Mouse (Mus musculus): ENCODE measurements around the gene Xxylt1. TPM values are rescaled to one million over a fixed set of nuclear protein-coding genes. Genes with fewer than 3 reads are reported as not detected.

Gene Xxylt1
- total RNA-seq, 2 experiments from 2014 or later = 22.2 to 22.6 TPM

GRCm38 (mm10) chr16:31035235-31035634 lies 46.0 kb downstream of the Xxylt1 start:
- intact Hi-C loops (cut with DNase I) = no loop called here
- DNase-seq (ENCODE audit: extremely low spot score in 1 of 2, low spot score in 2 of 2) = no peak

- intact Hi-C loops (cut with DNase I) = no loop called here
- DNase-seq (ENCODE audit: extremely low spot score in 1 of 2, low spot score in 2 of 2) = no peak
These were observed 47.2 kb downstream of the Xxylt1 start for GRCm38 (mm10) chr16:31034051-31034450.

GRCm38 (mm10) chr16:31029739-31030485 lies 51.3 kb downstream of the Xxylt1 start:
- intact Hi-C loops (cut with DNase I) = no loop called here
- peak in 1 of 2 experiments; percentile 49 for DNase-seq (ENCODE audit: extremely low spot score in 1 of 2, low spot score in 2 of 2)

- intact Hi-C loops (cut with DNase I) = no loop called here
- DNase-seq (ENCODE audit: extremely low spot score in 1 of 2, low spot score in 2 of 2) = no peak
These were observed 53.6 kb downstream of the Xxylt1 start for GRCm38 (mm10) chr16:31027675-31028074.

GRCm38 (mm10) chr16:31025516-31025915 lies 55.7 kb downstream of the Xxylt1 start:
- DNase-seq (ENCODE audit: extremely low spot score in 1 of 2, low spot score in 2 of 2) = no peak
- intact Hi-C loops (cut with DNase I) = no loop called here

GRCm38 (mm10) chr16:31024997-31025396 lies 56.2 kb downstream of the Xxylt1 start:
- intact Hi-C loops (cut with DNase I) = no loop called here
- DNase-seq (ENCODE audit: extremely low spot score in 1 of 2, low spot score in 2 of 2) = no peak

GRCm38 (mm10) chr16:31024221-31024620 lies 57.0 kb downstream of the Xxylt1 start:
- no peak for DNase-seq (ENCODE audit: extremely low spot score in 1 of 2, low spot score in 2 of 2)
- intact Hi-C loops (cut with DNase I) = no loop called here

- intact Hi-C loops (cut with DNase I) = no loop called here
- DNase-seq (ENCODE audit: extremely low spot score in 1 of 2, low spot score in 2 of 2) = no peak
These were observed 57.4 kb downstream of the Xxylt1 start for GRCm38 (mm10) chr16:31023803-31024202.

GRCm38 (mm10) chr16:31022287-31022686 lies 58.9 kb downstream of the Xxylt1 start:
- no peak for DNase-seq (ENCODE audit: extremely low spot score in 1 of 2, low spot score in 2 of 2)
- intact Hi-C loops (cut with DNase I) = no loop called here

GRCm38 (mm10) chr16:31019514-31019913 lies 61.7 kb downstream of the Xxylt1 start:
- DNase-seq (ENCODE audit: extremely low spot score in 1 of 2, low spot score in 2 of 2) = peak in 1 of 2 experiments; percentile 27
- intact Hi-C loops (cut with DNase I) = no loop called here

- no peak for DNase-seq (ENCODE audit: extremely low spot score in 1 of 2, low spot score in 2 of 2)
- intact Hi-C loops (cut with DNase I) = no loop called here
These were observed 63.4 kb downstream of the Xxylt1 start for GRCm38 (mm10) chr16:31017687-31018413.

- DNase-seq (ENCODE audit: extremely low spot score in 1 of 2, low spot score in 2 of 2) = no peak
- intact Hi-C loops (cut with DNase I) = no loop called here
These were observed 64.6 kb downstream of the Xxylt1 start for GRCm38 (mm10) chr16:31016669-31017068.

- intact Hi-C loops (cut with DNase I) = no loop called here
These were observed 65.1 kb downstream of the Xxylt1 start for GRCm38 (mm10) chr16:31016169-31016568.

GRCm38 (mm10) chr16:31015271-31015670 lies 66.0 kb downstream of the Xxylt1 start:
- no peak for DNase-seq (ENCODE audit: extremely low spot score in 1 of 2, low spot score in 2 of 2)
- intact Hi-C loops (cut with DNase I) = no loop called here

More at GRCm38 (mm10) chr16:31016169-31016568, 65.1 kb downstream of the Xxylt1 start:
- no peak for DNase-seq (ENCODE audit: extremely low spot score in 1 of 2, low spot score in 2 of 2)

GRCm38 (mm10) chr16:31012236-31012635 lies 69.0 kb downstream of the Xxylt1 start:
- DNase-seq (ENCODE audit: extremely low spot score in 1 of 2, low spot score in 2 of 2) = no peak
- intact Hi-C loops (cut with DNase I) = no loop called here

GRCm38 (mm10) chr16:31010443-31010842 lies 70.8 kb downstream of the Xxylt1 start:
- intact Hi-C loops (cut with DNase I) = no loop called here
- no peak for DNase-seq (ENCODE audit: extremely low spot score in 1 of 2, low spot score in 2 of 2)

- no peak for DNase-seq (ENCODE audit: extremely low spot score in 1 of 2, low spot score in 2 of 2)
- intact Hi-C loops (cut with DNase I) = no loop called here
These were observed 72.9 kb downstream of the Xxylt1 start for GRCm38 (mm10) chr16:31008326-31008725.

- intact Hi-C loops (cut with DNase I) = no loop called here
- DNase-seq (ENCODE audit: extremely low spot score in 1 of 2, low spot score in 2 of 2) = no peak
These were observed 73.7 kb downstream of the Xxylt1 start for GRCm38 (mm10) chr16:31007582-31007981.

- intact Hi-C loops (cut with DNase I) = no loop called here
- no peak for DNase-seq (ENCODE audit: extremely low spot score in 1 of 2, low spot score in 2 of 2)
These were observed 75.5 kb downstream of the Xxylt1 start for GRCm38 (mm10) chr16:31005693-31006092.

- intact Hi-C loops (cut with DNase I) = no loop called here
- DNase-seq (ENCODE audit: extremely low spot score in 1 of 2, low spot score in 2 of 2) = no peak
These were observed 76.9 kb downstream of the Xxylt1 start for GRCm38 (mm10) chr16:31004321-31004682.
